In genomic region chr5:118093321-118094035, GRCm38 (mm10) we compare ENCODE assay signal across 12 mouse cellular contexts.
DNase-seq lines count a peak whose midpoint lies in the region; ATAC-seq and TF ChIP-seq lines count a peak whose summit lies in the region.
"Had no signal": no experiment of that assay in that cellular context is flagged by ENCODE, and none has a peak within 500 bp of the region (broad histone marks: within the 10 kb centered on the region; RNA-seq: fewer than 3 reads in every experiment).

No protein-coding gene starts in this region.

- H3K36me3 ChIP-seq in heart, postnatal 0 days (replicated peaks; ENCODE audit: control insufficient read depth, insufficient read depth, low read length): peaks cover 59% of the 10 kb centered on the region
- H3K36me3 ChIP-seq in thymus, adult 2 months (ENCODE audit: control insufficient read depth, insufficient read depth, low read length): no peaks in the 10 kb centered on the region
- H3K36me3 ChIP-seq in hindbrain, embryonic 14.5 days (replicated peaks; ENCODE audit: control insufficient read depth, insufficient read depth): peaks cover 43% of the 10 kb centered on the region
- H3K36me3 ChIP-seq in neural tube, embryonic 15.5 days: peaks cover 38% of the 10 kb centered on the region

- no peak for TF ChIP-seq POLR2A in thymus, adult 2 months (IDR thresholded peaks at IDR 0.05; ENCODE audit: control insufficient read depth, extremely low read depth, insufficient read depth, low read length, poor library complexity)

- 77% methylated on average over 11 of the region's 11 CpGs for WGBS in heart, postnatal 0 days
- WGBS in thymus, adult 2 months: 77% methylated on average over 11 of the region's 11 CpGs
- 79% methylated on average over 11 of the region's 11 CpGs for WGBS in hindbrain, embryonic 14.5 days
- WGBS in neural tube, embryonic 15.5 days: 80% methylated on average over 11 of the region's 11 CpGs

- no peak overlapping the region for H3K4me2 ChIP-seq in heart, postnatal 0 days (ENCODE audit: low read depth, low read length)
- no peak overlapping the region for H3K4me2 ChIP-seq in hindbrain, embryonic 14.5 days (replicated peaks)
- no peak overlapping the region for H3K4me2 ChIP-seq in neural tube, embryonic 15.5 days
- H3K4me2 ChIP-seq: heart, embryonic 15.5 days had no signal

- no peaks in the 10 kb centered on the region for H3K27me3 ChIP-seq in heart, postnatal 0 days (ENCODE audit: control insufficient read depth, insufficient read depth, low read length)
- no peaks in the 10 kb centered on the region for H3K27me3 ChIP-seq in thymus, adult 2 months (ENCODE audit: control insufficient read depth, insufficient read depth, low read length)
- H3K27me3 ChIP-seq in hindbrain, embryonic 14.5 days (ENCODE audit: control insufficient read depth, insufficient read depth, low read length): no peaks in the 10 kb centered on the region
- H3K27me3 ChIP-seq in neural tube, embryonic 15.5 days (replicated peaks): no peaks in the 10 kb centered on the region
- H3K27me3 ChIP-seq: heart, embryonic 15.5 days had no signal

- no peaks in the 10 kb centered on the region for H3K9me3 ChIP-seq in heart, postnatal 0 days (replicated peaks; ENCODE audit: control insufficient read depth, low read length)
- H3K9me3 ChIP-seq in hindbrain, embryonic 14.5 days (ENCODE audit: control insufficient read depth, low read length): no peaks in the 10 kb centered on the region
- H3K9me3 ChIP-seq in neural tube, embryonic 15.5 days (replicated peaks): no peaks in the 10 kb centered on the region
- H3K9me3 ChIP-seq: heart, embryonic 15.5 days; limb, embryonic 10.5 days had no signal

- H3K4me3 ChIP-seq in heart, postnatal 0 days (ENCODE audit: low read depth, low read length): no peak overlapping the region
- H3K4me3 ChIP-seq in thymus, adult 2 months (ENCODE audit: control insufficient read depth, insufficient read depth, low read length): no peak overlapping the region
- H3K4me3 ChIP-seq in hindbrain, embryonic 14.5 days (replicated peaks; ENCODE audit: low read length): no peak overlapping the region
- H3K4me3 ChIP-seq in neural tube, embryonic 15.5 days (replicated peaks): no peak overlapping the region
- H3K4me3 ChIP-seq: heart, embryonic 15.5 days; limb, embryonic 10.5 days had no signal

- peaks cover 16% of the 10 kb centered on the region; the same call in 1 of the 2 replicates for H3K4me1 ChIP-seq in heart, postnatal 0 days (ENCODE audit: control insufficient read depth, insufficient read depth)
- peaks cover 23% of the 10 kb centered on the region for H3K4me1 ChIP-seq in thymus, adult 2 months (replicated peaks; ENCODE audit: control insufficient read depth, insufficient read depth, low read length)
- peaks cover 10% of the 10 kb centered on the region; the same call in 1 of the 2 replicates for H3K4me1 ChIP-seq in hindbrain, embryonic 14.5 days (replicated peaks; ENCODE audit: control insufficient read depth, insufficient read depth, low read length)
- peaks cover 24% of the 10 kb centered on the region for H3K4me1 ChIP-seq in neural tube, embryonic 15.5 days

- TF ChIP-seq EP300 in heart, postnatal 0 days (IDR thresholded peaks at IDR 0.05; ENCODE audit: low read depth): no peak

- peak; percentile 38 for TF ChIP-seq CTCF in heart, postnatal 0 days (IDR thresholded peaks at IDR 0.05; ENCODE audit: low read depth)
- 0 out of 2 replicates have a peak, but pooled peaks have one; percentile 13 for TF ChIP-seq CTCF in thymus, adult 2 months (IDR thresholded peaks at IDR 0.05; ENCODE audit: borderline replicate concordance, control insufficient read depth, extremely low read depth, insufficient read depth, low read length, poor library complexity)

- H3K9ac ChIP-seq in heart, postnatal 0 days (replicated peaks; ENCODE audit: low read depth, low read length): no peak overlapping the region
- H3K9ac ChIP-seq in hindbrain, embryonic 14.5 days: no peak overlapping the region
- no peak overlapping the region for H3K9ac ChIP-seq in neural tube, embryonic 15.5 days (replicated peaks)
- H3K9ac ChIP-seq: heart, embryonic 15.5 days had no signal

- no peak for DNase-seq in heart, postnatal 0 days (ENCODE audit: low spot score)
- no peak for DNase-seq in heart, adult 9 months (ENCODE audit: low spot score in 2 of 2)
- DNase-seq in thymus, adult 2 months: no peak
- DNase-seq in thymus, postnatal 10 days (ENCODE audit: low spot score in 2 of 2): no peak
- DNase-seq in hindbrain, embryonic 14.5 days (ENCODE audit: low spot score): no peak
- no peak for DNase-seq in adrenal gland, postnatal 25 days
- DNase-seq: adrenal gland, postnatal 36 days; kidney, adult 9 months; lung, postnatal 14 days had no signal

- ATAC-seq in heart, postnatal 0 days (ENCODE audit: insufficient read depth, low read depth): no peak
- peak; percentile 34; the same call in 1 of the 2 replicates for ATAC-seq in hindbrain, embryonic 14.5 days (ENCODE audit: low FRiP score)
- ATAC-seq in neural tube, embryonic 15.5 days (ENCODE audit: low FRiP score): no peak

- H3K27ac ChIP-seq in heart, postnatal 0 days (ENCODE audit: low read depth): no peak overlapping the region
- H3K27ac ChIP-seq in thymus, adult 2 months (ENCODE audit: control insufficient read depth, insufficient read depth, low read length): no peak overlapping the region
- peak overlapping the region; percentile 9; the same call in 1 of the 2 replicates for H3K27ac ChIP-seq in hindbrain, embryonic 14.5 days
- H3K27ac ChIP-seq in neural tube, embryonic 15.5 days (replicated peaks): no peak overlapping the region
- H3K27ac ChIP-seq: heart, embryonic 15.5 days; limb, embryonic 10.5 days had no signal
